Mouse (Mus musculus) liver, embryonic 16.5 days (tissue): ENCODE data around the gene Stam2. TPM values are rescaled to one million over a fixed set of nuclear protein-coding genes. Genes with fewer than 3 reads are reported as not detected.

Source experiments
- ATAC-seq: fragments of 200-750 bp; cut with Nextera tagmentation; 2 replicates; pipeline ENCODE4 v1.8.0; 2017; ENCODE audit warnings: low read depth, mild to moderate bottlenecking, moderate number of reproducible peaks, moderate library complexity
- H3K27ac ChIP-seq: fragments of 300-500 bp; sonication (generic); 2 replicates; pipeline ENCODE4 v1.5.1; 2014; ENCODE audit warnings: mild to moderate bottlenecking, low read length
- H3K27me3 ChIP-seq: fragments of 300-500 bp; sonication (generic); 2 replicates; pipeline ENCODE4 v1.6.1; 2014; ENCODE audit warnings: low read depth, low read length, mixed read lengths; ENCODE audit not compliant: control insufficient read depth, insufficient read depth
- H3K36me3 ChIP-seq: fragments of 300-500 bp; sonication (generic); 2 replicates; pipeline ENCODE4 v1.6.1; 2014; ENCODE audit warnings: mild to moderate bottlenecking; ENCODE audit not compliant: control insufficient read depth, insufficient read depth
- H3K4me1 ChIP-seq: fragments of 300-500 bp; sonication (generic); 2 replicates; pipeline ENCODE4 v1.6.1; 2014; ENCODE audit warnings: low read depth, low read length, mixed read lengths; ENCODE audit not compliant: control insufficient read depth
- H3K4me2 ChIP-seq: fragments of 300-500 bp; sonication (generic); 2 replicates; pipeline ENCODE4 v1.6.1; 2014; ENCODE audit warnings: low read depth, low read length, mixed read lengths
- H3K4me3 ChIP-seq: fragments of 300-500 bp; sonication (generic); 2 replicates; pipeline ENCODE4 v1.5.1; 2014; ENCODE audit warnings: low read depth, mild to moderate bottlenecking, low read length
- H3K9ac ChIP-seq: fragments of 300-500 bp; sonication (generic); 2 replicates; pipeline ENCODE4 v1.6.1; 2014; ENCODE audit warnings: low read depth, low read length
- H3K9me3 ChIP-seq: fragments of 300-500 bp; sonication (generic); replicated peaks from 2 replicates; pipeline ENCODE4 v1.6.1; 2016; ENCODE audit warnings: low read length; ENCODE audit not compliant: control insufficient read depth
- WGBS: fragments of 180-500 bp; shearing (Covaris S2); extraction: QIAGEN DNeasy Blood & Tissue Kit; methylation state at CpG from one replicate; pipeline ENCODE4 v1.1.7; 2014; ENCODE audit not compliant: insufficient replicate concordance; 5-methylcytosine and 5-hydroxymethylcytosine counted together
- polyA plus RNA-seq: library from polyadenylated mRNA; unstranded; fragments of >200 nt; fragmentation: Nextera tagmentation; extraction: Ambion mirVana; gene quantifications from 2 replicates; pipeline ENCODE4 v1.2.1, GENCODE M21; 2015

Stam2 gene
- polyA plus RNA-seq, 1 experiment from 2014 or later, result 8.6 TPM

DNA sequence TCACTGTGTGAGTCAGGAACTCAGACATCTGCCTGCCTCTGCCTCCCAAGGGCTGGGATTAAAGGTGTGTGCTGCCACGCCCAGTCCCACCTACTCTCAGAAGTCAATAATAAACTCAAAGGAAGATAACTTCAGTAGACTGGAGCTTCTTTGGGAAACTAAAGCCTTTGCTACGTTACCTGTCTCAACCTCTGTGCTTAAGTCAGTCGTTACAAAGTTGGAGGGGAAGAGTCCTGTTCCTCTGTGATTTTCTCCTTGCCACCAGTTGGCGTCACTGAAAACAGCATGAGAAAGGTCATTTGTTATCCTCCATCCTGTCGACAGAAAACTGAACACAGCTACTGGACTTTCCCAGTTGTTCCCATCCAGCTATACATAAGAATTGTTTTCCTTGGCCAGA lies 32.7 kb downstream of the Stam2 start:
- H3K9me3 ChIP-seq, result no peaks in the 10 kb centered on the region
- H3K9ac ChIP-seq, result no peak overlapping the region
- H3K4me1 ChIP-seq, result no peaks in the 10 kb centered on the region
- ATAC-seq, result no peak
- WGBS, result 69% methylated on average over 5 of the region's 5 CpGs
- no peak overlapping the region for H3K27ac ChIP-seq
- H3K27me3 ChIP-seq, result no peaks in the 10 kb centered on the region
- no peak overlapping the region for H3K4me2 ChIP-seq
- H3K36me3 ChIP-seq, result peaks cover under 1% of the 10 kb centered on the region; the same call in 1 of the 2 replicates
- no peak overlapping the region for H3K4me3 ChIP-seq

DNA sequence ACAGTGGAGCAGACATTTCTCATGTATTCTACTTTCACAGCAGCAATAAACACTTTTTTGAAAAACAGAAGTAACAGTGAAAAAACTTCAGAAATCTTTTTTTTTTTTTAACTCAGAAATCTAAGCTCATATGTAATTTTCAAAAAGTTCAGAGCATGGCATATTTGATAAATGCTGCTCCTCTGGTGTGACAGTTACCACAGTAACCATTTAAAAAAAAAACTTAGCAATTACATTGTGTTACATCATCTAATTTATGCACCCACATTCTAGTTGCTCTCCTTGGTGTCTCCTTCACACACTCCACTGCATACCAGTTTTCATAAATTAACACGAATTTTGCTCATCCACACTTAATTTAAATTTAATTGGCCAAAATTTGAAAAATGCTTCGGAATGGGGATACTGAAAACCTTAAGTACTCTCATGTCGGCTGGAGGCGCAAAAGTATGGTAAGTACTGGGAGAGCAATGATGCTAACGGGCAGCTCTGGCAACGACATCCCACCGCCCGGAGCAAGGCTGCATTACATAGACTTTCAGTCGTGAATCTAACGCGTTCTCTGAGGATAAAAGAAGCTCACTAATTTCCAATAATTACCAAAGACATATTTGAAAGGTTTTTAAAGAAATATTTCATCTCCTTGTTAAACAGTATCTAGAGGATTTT lies 40.6 kb downstream of the Stam2 start:
- no peak overlapping the region for H3K4me2 ChIP-seq
- no peaks in the 10 kb centered on the region for H3K4me1 ChIP-seq
- no peaks in the 10 kb centered on the region for H3K27me3 ChIP-seq
- no peaks in the 10 kb centered on the region; the same call in 1 of the 2 replicates for H3K36me3 ChIP-seq
- no peak overlapping the region for H3K27ac ChIP-seq
- H3K9me3 ChIP-seq, result no peaks in the 10 kb centered on the region
- no peak overlapping the region for H3K4me3 ChIP-seq
- no peak overlapping the region for H3K9ac ChIP-seq
- ATAC-seq, result no peak
- 77% methylated on average over 11 of the region's 11 CpGs for WGBS

DNA sequence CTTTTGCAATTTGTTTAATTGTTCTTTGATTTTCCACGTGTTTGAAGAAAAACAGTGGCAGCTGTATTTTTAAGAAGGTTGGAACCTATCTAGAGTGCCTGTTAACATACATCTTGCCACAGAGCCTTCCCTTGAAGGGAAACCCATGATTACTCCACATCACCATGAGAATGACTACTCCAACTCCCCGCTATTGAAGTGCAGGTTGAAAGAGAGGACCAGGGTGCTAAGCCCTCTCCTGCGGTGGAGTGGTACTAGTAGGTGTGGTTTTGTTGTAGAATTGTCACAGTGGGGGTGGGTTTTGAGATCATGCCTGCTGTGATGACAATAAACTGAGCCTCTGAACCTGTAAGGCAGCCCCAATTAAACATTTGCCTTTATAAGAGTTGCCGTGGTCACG lies 41.7 kb downstream of the Stam2 start:
- H3K27ac ChIP-seq, result no peak overlapping the region
- no peaks in the 10 kb centered on the region for H3K27me3 ChIP-seq
- H3K36me3 ChIP-seq, result no peaks in the 10 kb centered on the region
- no peak overlapping the region for H3K9ac ChIP-seq
- no peak overlapping the region for H3K4me3 ChIP-seq
- H3K9me3 ChIP-seq, result no peaks in the 10 kb centered on the region
- no peak for ATAC-seq
- 73% methylated on average over 5 of the region's 5 CpGs for WGBS
- no peaks in the 10 kb centered on the region for H3K4me1 ChIP-seq
- H3K4me2 ChIP-seq, result no peak overlapping the region

DNA sequence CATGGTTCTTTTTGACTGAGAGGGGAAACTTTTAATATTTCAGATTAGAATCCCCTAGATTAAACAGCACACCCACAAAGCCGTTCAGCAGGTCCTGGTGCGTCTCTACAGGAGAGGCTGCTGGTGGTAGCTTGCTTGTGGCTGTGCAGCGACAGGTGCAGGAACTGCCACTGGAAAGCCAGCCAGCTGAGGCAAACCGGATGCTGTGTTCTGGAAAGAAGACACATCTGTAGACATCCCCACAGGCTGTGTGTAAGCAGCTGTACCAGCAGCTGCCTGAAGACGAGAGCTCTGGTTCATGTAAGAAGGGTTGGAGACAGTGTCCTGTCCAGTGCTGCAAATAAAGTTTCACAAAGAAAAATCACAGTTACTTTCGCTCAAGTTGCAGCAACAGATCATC lies 47.5 kb downstream of the Stam2 start:
- H3K9ac ChIP-seq, result no peak overlapping the region
- WGBS, result 77% methylated on average over 6 of the region's 6 CpGs

DNA sequence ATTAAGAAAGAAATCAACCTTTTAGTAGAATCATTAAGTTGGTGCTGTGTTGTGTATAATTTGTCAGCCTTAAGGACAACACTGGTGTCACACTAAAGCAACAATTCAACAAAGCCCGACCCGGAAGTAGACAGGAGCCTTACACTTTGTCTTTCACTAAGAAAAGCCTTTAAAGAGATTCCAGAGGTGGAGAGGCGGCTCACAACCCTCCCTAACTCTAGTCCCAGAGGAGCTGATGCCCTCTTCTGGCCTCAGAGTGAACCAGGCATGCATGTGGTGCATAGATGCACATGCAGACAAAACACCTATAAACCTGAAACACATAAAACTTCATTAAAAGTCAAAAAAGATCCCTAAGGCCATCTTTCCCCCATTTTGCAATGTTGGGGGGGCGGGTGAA lies 50.3 kb downstream of the Stam2 start:
- Histone ChIP-seq H3K9me3 (no peaks in the 10 kb centered on the region), H3K9ac (no peak overlapping the region), H3K36me3 (no peaks in the 10 kb centered on the region), H3K4me1 (no peaks in the 10 kb centered on the region), H3K27ac (no peak overlapping the region), H3K4me2 (no peak overlapping the region), H3K4me3 (no peak overlapping the region), H3K27me3 (no peaks in the 10 kb centered on the region)
- ATAC-seq, result no peak
- 68% methylated on average over 4 of the region's 4 CpGs for WGBS

More for the DNA sequence above, 47.5 kb downstream of the Stam2 start:
- Histone ChIP-seq H3K36me3 (no peaks in the 10 kb centered on the region), H3K27ac (no peak overlapping the region), H3K27me3 (no peaks in the 10 kb centered on the region), H3K4me3 (no peak overlapping the region), H3K9me3 (no peaks in the 10 kb centered on the region), H3K4me1 (no peaks in the 10 kb centered on the region), H3K4me2 (no peak overlapping the region)
- ATAC-seq, result no peak

DNA sequence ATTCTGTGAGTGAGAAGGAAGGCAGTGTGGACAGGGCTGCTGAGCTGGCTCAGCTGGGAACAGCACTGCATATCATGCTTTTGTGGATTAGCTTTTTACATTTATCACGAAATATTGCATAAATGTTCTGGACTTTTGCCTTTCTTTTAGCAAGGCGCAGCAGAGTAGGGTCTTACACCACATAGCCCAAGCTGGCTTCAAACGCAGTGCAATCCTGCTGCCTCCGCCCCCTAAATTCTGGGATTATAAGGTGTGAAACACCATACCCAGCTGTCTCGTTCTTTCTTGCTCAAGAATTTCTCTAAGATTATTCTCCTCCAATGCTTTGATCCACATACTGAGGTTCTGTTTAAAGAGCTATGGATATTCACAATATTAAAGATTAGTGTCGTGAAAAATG lies 55.5 kb downstream of the Stam2 start:
- Histone ChIP-seq H3K4me1 (no peaks in the 10 kb centered on the region), H3K27ac (no peak overlapping the region), H3K4me3 (no peak overlapping the region), H3K4me2 (no peak overlapping the region), H3K9ac (no peak overlapping the region), H3K36me3 (no peaks in the 10 kb centered on the region), H3K9me3 (no peaks in the 10 kb centered on the region), H3K27me3 (no peaks in the 10 kb centered on the region)
- ATAC-seq, result no peak
- 66% methylated on average over 6 of the region's 6 CpGs for WGBS

DNA sequence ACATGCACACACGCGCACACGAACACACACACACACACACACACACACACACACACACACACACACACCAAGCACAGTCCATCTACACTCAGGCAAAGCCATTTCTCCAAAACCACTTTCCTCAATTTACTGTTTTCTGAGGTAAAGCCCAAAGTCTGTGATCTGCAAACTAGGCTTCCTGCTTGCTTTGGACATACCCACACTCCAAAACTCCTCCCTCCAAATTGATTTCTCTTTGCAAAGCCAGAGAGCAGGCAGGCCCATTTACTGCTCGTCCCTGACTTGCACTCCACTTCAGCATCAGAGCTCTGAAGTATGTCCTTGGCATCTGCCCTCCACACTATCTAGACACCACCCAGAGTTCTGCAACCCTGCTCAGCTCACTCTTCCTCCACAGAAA lies 64.5 kb downstream of the Stam2 start:
- no peak overlapping the region for H3K9ac ChIP-seq
- 69% methylated on average over 4 of the region's 4 CpGs for WGBS
- H3K4me2 ChIP-seq, result no peak overlapping the region
- no peak overlapping the region for H3K27ac ChIP-seq
- H3K4me3 ChIP-seq, result no peak overlapping the region
- no peaks in the 10 kb centered on the region for H3K36me3 ChIP-seq
- no peak for ATAC-seq
- H3K27me3 ChIP-seq, result peaks cover 32% of the 10 kb centered on the region
- H3K4me1 ChIP-seq, result no peaks in the 10 kb centered on the region; the same call in 1 of the 2 replicates
- no peaks in the 10 kb centered on the region for H3K9me3 ChIP-seq

DNA sequence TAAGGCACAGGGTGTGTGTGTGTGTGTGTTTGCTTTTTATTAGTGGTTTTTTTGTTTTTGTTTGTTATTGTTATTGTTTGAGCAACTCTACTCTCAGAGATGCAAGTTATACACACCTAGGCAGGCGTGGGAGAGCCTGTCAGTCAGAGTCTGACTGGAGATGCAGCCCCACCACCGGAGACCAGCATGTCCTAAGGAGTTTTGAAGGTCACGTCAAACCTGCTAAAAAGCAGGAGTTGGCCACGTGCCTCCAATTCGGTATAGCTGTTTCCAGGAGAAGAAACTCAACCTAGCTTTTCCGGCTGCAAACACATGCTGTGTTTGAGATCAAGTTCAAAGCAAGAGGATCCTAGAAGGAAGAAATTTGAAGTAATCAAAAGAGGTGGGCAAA lies 65.2 kb downstream of the Stam2 start:
- Histone ChIP-seq H3K9ac (no peak overlapping the region), H3K4me3 (no peak overlapping the region), H3K4me2 (no peak overlapping the region), H3K27ac (no peak overlapping the region), H3K9me3 (no peaks in the 10 kb centered on the region), H3K36me3 (no peaks in the 10 kb centered on the region), H3K4me1 (no peaks in the 10 kb centered on the region; the same call in 1 of the 2 replicates), H3K27me3 (peaks cover 32% of the 10 kb centered on the region)
- 21% methylated on average over 6 of the region's 6 CpGs for WGBS
- ATAC-seq, result no peak

DNA sequence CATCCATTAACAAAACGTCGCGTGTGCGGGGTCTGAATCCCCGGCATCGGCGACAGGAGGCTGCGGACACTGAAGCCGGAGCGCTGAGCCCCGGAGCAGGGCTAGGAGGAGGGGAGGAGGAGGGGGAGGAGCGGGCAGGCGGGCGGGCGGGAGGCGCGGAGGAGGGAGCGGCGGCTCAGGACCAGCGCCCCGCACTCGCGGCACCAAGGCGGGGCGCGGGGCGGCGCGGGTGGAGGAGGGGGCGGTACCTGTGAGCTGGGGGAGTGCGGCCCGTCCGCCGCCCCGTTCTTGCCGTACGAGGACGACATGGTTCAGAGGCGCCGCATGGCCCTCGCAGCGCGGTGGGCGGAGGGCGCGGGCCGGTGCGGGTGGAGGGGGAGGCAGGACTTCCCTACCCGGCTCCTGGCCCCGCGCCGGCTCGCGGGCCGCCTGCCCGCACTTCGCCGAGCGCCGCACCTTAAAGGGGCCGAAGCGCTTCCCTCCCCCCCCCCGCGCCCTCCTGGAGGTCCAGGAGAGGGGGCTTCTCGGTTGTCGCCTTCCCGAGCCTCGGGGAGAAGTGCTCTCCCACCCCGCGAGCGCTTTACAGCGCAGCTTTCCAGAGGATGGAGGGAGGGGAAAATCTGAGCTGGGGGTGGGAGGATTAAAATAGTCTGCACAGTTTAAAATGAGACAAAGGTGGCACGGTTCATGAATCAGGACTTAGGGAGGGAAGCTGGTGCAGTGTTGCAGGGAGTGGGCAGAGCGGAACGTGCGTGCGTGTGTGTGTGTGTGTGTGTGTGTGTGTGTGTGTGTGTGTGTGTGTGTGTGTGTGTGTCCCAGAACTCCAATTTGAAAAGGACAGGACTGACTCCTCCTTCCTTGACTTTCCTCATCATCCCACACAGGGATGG lies 65.8 kb downstream of the Stam2 start, which contains the start of gene Cacnb4:
Gene Cacnb4, minus strand, starts transcription at position 809 of the 890 bp plus-strand sequence.
- H3K4me3 ChIP-seq, result peak within 1 kb of the TSS; percentile 52
- H3K9me3 ChIP-seq, result no peaks in the 10 kb centered on the region
- no peak within 1 kb of the TSS for H3K27ac ChIP-seq
- no peaks in the 10 kb centered on the region; the same call in 1 of the 2 replicates for H3K4me1 ChIP-seq
- no peak within 1 kb of the TSS for H3K9ac ChIP-seq
- H3K36me3 ChIP-seq, result no peaks in the 10 kb centered on the region
- peak; percentile 43; the same call in 1 of the 2 replicates for ATAC-seq
- peaks cover 32% of the 10 kb centered on the region for H3K27me3 ChIP-seq
- WGBS, result 1% methylated on average over 54 of the region's 77 CpGs
- H3K4me2 ChIP-seq, result peak within 1 kb of the TSS; percentile 68
